Mouse (Mus musculus) CD4-positive, CD25-positive, alpha-beta regulatory T cell (primary cell): ENCODE results near the gene Rbp7. TPM values are rescaled to one million over a fixed set of nuclear protein-coding genes. Genes with fewer than 3 reads are reported as not detected.

Source experiments
- polyA plus RNA-seq: library from polyadenylated mRNA; unstranded; fragments of 100-300 nt; shearing (Covaris generic); gene quantifications from one replicate; pipeline ENCODE4 v1.2.1, GENCODE M21; 2017

Gene Rbp7
- not detected for polyA plus RNA-seq

GRCm38 (mm10) chr4:149454879-149455278, at the start of gene Rbp7:
TSS of gene Rbp7 (minus strand) at chr4:149454978.

GRCm38 (mm10) chr4:149485053-149485824, 30.5 kb upstream of the Rbp7 start, which contains the start of the genes Nmnat1 and Lzic:
TSS of gene Nmnat1 (minus strand) at chr4:149485202.
TSS of gene Lzic (plus strand) at chr4:149485229.

GRCm38 (mm10) chr4:149477078-149477477, 22.3 kb upstream of the Rbp7 start, which contains the start of gene Tmem274:
TSS of gene Tmem274 (plus strand) at chr4:149477378.

DNA sequence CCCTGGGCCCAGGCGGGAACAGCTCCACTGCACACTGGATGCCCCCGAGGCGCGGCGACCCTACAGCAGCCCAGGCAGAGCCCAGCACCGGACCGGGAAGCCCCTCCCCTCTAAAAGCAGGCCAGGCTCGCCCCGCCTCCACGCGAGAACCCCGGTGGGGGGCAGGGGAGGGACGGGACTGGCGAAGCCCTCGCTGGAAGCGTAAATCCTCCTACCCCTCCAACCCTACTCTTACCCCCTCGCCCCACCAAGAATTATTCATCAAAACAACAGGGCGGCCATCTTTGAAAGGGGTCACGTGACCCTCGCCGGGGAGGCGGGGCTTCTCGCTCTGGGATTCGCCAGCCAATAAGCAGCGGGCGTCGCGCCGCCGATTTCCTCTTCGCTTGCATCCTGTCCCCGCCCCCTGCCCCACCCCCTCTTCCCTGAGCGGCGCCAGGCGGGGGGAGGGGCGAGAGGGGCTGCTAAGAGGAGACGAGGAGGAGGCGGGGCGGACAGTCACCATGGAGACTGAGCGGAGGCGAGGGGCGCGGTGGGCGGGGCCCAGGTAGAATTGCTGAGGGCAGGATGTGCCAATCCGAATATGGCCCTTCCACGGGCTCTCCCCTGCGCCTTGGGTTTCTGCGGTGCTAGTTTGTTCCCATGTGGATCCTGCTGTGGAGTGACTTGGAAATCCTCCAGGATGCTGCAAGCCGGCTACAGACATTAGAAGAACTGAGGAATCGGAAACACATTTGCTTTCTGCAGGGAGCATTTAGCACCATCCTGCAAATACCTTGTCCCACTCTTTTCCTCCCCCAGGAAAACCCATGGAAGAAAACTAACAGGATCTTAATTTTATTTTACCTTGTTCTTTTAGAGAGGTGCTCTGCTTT, 28.2 kb downstream of the Rbp7 start, which contains the start of gene Ube4b:
Ube4b (minus strand) TSS at position 425 of the 875 bp plus-strand sequence.

Other genes starting within 250 kb of the Rbp7 start
- gene Kif1b, start 147.3 kb downstream of the Rbp7 start, polyA plus RNA-seq = 34.9 TPM
- gene Ube4b, start 28.2 kb downstream of the Rbp7 start, polyA plus RNA-seq = 48.2 TPM
- not detected for gene Tmem274, start 22.4 kb upstream of the Rbp7 start, polyA plus RNA-seq
- gene Nmnat1, start 30.2 kb upstream of the Rbp7 start, polyA plus RNA-seq = 10.0 TPM
- gene Lzic, start 30.3 kb upstream of the Rbp7 start, polyA plus RNA-seq = 39.0 TPM
- 2.9 TPM for gene Ctnnbip1, start 63.3 kb upstream of the Rbp7 start, polyA plus RNA-seq
- gene Clstn1, start 131.5 kb upstream of the Rbp7 start, polyA plus RNA-seq = 22.6 TPM
- gene Pik3cd, start 247.6 kb upstream of the Rbp7 start, polyA plus RNA-seq = 336 TPM